Mouse (Mus musculus) granulocyte monocyte progenitor cell, adult 5-6 weeks (primary cell): ENCODE measurements around the gene Trim67. TPM values are rescaled to one million over a fixed set of nuclear protein-coding genes. Genes with fewer than 3 reads are reported as not detected.

ENCODE experiments used
- ATAC-seq: replicated peaks from 2 replicates; pipeline ENCODE4 v1.8.0; 2016; ENCODE audit warnings: mild to moderate bottlenecking, moderate TSS enrichment, inconsistent platforms; ENCODE audit not compliant: poor library complexity, severe bottlenecking
- total RNA-seq, 2 experiments: library from RNA; stranded (forward) in 1 of 2; stranded (reverse) in 1 of 2; fragments of 200-712, 200-1000 nt in 1 of 2; fragments of >200 nt in 1 of 2; fragmentation: Nextera tagmentation in 1 of 2; gene quantifications; 2 replicates each; pipeline ENCODE4 v1.2.3; 2014 to 2017

The Trim67 gene
- total RNA-seq (2014; fragmentation: Nextera tagmentation) (not detected in 2 replicates), total RNA-seq (2017) (not detected in 2 replicates)

GRCm38 (mm10) chr8:124792708-124793107, at the start of gene Trim67:
Gene Trim67 (plus strand): TSS chr8:124793092.
- ATAC-seq, result no peak; the same call in 1 of the 2 replicates

- no peak for ATAC-seq
Measured at GRCm38 (mm10) chr8:124746661-124747060, 46.2 kb upstream of the Trim67 start.

- peak; percentile 11; the same call in 1 of the 2 replicates for ATAC-seq
Measured at GRCm38 (mm10) chr8:124751191-124751590, 41.7 kb upstream of the Trim67 start.

DNA sequence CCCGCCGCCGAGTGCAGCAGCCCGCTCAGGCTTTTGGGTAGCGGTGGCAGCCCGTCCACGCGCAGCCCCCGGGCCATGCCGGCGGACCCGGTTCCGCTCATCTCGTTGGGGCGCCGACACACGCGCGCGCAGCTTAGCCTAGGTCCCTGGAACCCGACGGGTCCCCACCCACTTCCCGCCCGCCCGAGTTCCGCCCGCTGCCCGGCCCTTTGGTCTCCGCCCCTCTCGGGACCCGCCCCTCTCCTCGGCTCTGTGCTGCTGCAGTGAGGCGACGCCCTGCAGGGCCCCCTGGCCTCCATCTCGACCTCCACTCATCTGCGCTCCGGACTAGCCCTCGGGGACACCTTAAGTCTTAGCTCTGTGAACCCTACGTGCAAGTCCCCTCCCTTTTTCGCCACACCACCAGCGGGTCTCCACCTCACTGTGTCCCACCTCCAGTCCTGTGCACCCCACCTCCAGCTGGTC, 41.2 kb upstream of the Trim67 start, which contains the start of gene Fam89a:
Gene Fam89a (minus strand): TSS at position 124 of the 465 bp plus-strand sequence.
- ATAC-seq, result peak; percentile 89

GRCm38 (mm10) chr8:124752325-124752862, 40.5 kb upstream of the Trim67 start:
- ATAC-seq, result no peak

GRCm38 (mm10) chr8:124754101-124754791, 38.6 kb upstream of the Trim67 start:
- no peak for ATAC-seq

GRCm38 (mm10) chr8:124754792-124755190, 38.1 kb upstream of the Trim67 start:
- no peak for ATAC-seq

GRCm38 (mm10) chr8:124755481-124755880, 37.4 kb upstream of the Trim67 start:
- ATAC-seq, result no peak

- ATAC-seq, result no peak
Measured at GRCm38 (mm10) chr8:124756153-124756552, 36.7 kb upstream of the Trim67 start.

GRCm38 (mm10) chr8:124756601-124757000, 36.3 kb upstream of the Trim67 start:
- ATAC-seq, result no peak

DNA sequence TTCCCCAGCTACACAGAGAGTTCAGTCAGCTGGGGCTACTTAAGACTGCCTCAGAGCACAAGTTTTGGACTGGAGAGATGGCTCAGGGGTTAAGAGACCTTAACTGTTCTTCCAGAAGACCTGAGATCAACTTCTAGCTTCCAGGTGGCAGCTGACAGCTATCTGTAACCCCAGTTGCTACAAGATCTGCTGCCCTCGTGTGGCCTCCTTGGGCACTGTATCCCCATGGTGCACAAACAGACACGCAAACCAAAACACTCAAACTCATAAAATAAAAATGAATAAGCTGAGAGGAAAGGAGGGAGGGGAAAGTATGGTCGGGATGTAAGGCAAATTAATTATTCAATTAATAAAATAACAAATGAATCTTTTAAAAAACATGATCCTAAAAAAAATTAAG, 34.3 kb upstream of the Trim67 start:
- ATAC-seq, result no peak

GRCm38 (mm10) chr8:124763061-124763460, 29.8 kb upstream of the Trim67 start:
- no peak for ATAC-seq

DNA sequence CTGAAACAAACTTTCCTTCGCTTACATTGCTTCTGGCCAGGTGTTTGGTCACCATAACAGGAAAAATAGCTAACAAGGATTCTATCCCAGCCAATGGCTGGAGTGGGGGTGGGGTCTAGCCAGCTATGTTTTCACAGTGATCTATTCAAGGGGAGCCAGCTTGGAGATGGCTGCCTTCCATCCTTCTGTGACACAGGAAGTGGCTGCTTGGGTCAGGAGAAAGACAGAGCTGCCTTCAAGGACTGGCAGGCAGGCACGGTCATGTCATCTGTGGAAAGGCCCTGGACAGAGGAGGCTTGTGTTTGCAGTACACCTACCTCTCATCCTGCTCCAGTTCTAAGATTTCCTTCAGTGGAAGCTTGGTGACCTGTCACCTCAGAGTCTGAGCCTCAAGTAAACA, 20.5 kb upstream of the Trim67 start:
- no peak for ATAC-seq

DNA sequence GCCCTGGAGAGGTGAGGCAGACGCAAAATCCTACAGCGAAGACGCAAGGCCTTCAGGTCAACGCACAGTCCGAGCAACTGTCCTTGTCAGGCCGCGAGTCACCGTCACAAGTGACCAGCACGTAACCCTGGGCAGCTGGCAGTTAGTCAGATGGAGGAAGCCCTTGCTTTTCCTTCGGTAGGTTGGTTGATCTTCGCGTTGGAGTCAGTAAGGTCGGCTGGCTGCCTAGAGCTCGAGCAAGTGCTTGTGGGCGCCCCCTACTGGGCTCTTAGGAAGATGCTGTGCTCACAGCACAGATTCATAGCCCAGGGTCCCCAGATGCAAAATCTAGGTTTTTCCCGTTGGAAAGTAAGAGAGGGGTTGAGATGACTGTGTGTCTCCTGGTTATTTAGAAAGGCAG, 17.2 kb upstream of the Trim67 start:
- peak; percentile 87 for ATAC-seq

DNA sequence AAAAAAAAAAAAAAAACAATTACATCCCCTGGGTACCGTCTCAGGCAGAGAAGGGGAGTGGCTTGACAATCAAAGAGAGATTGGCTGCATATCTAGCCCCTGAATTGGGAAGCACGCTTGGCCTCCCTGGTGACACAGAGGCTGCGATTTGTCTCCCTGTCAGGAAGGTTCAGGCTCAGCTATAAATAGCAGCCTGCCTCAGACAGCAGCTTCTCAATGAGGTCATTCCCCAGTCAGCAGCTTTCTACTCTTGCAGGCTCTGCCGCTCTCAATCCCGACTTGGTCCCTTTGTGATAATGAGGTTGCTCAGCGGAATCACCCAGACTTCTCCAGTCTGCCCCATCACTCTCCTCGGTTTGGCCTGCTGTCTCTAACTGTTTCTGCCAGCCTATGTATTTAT, 12.7 kb upstream of the Trim67 start:
- no peak for ATAC-seq

DNA sequence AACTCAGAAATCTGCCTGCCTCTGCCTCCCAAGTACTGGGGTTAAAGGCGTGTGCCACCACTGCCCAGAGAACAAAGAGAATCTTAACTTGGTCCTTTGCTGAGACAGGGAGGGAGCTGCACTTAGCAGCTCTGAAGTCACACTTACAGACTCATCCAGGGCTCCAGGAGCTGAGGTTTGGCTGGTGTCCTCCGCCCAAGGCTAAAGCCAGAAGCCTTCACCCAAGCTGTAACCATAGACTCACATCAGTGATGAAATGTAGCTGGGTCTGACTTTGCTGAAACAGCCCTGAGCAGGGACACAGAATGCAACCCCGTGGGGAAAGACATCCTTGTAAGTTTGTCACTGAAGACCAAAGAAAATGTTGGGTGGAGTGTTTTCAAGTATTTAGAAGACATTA, 10.5 kb upstream of the Trim67 start:
- no peak for ATAC-seq

DNA sequence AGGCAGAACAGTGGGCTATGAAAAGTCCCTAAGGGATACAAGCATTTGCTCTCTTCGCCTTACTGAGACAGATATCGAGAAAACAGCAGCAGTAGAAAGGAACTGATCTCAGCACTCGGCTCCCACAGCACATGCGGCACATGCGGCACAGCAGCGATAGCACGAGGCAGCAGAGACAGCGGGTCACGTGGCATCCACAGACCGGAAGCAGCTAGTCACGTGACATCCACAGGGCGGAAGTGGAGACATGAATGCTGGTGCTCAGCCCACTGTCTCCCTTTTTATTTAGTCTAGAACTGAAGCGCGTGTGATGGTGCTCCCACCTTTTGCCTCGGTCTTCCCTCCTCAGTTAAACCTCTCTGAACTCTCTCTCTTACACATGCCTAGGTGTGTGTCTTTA, 9.7 kb upstream of the Trim67 start:
- no peak for ATAC-seq

DNA sequence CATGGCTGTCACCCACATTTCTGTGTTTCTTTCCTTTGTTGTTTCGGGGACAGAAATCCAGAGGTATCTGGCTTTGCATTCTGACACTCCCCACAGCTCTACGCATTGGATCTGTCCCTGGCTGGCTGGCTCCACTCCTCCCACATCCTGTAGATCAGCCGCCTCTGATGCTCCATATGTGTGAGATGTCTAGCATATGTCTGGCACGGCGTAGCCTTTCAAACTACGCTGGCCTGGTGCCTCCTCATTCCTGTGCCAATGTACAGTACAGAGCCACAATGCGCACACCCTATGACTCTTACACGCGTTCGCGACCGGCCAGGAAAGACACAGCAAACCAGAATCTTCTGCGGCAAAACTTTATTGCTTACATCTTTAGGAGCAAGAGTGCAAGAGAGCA, 8.3 kb upstream of the Trim67 start:
- ATAC-seq, result no peak

DNA sequence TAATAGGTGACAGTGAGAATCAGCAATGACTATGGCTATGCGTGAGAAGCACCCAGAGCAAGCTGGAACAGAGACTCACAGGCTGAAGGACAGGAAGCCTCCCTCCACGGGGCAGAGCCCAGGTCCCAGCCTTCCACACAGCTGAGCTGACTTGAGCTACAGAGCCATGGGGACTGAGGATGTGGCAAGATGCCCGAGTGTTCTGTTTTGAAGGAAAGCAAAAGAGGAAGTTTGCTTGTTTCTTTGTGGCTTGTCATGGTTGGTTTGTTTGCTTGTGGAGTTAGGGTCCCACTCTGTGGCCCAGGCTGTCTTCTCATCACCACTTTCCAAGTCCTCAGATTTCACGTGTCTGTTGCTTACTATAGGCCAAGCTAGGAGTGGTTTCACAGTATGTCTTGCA, 2.2 kb upstream of the Trim67 start:
- ATAC-seq, result peak; percentile 41

DNA sequence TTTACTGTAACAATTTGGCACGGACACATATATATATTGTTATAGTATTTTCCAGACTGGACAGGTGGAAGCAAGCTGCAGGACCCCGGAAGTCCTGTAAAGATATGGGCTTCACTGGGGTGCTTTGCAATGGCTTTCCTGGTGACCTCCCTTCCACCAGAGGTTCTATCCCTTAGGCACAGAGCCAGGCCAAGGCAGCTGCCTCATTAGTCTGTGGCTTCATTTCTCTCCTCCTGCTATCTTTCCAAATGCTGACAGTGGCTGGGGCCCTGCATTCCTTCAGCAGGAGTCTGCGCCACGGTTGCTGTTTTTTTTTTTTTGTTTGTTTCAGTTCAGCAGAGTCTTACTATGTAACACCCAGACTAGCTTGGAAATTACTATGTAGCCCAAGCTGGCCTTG, 1.1 kb upstream of the Trim67 start:
- ATAC-seq, result no peak

DNA sequence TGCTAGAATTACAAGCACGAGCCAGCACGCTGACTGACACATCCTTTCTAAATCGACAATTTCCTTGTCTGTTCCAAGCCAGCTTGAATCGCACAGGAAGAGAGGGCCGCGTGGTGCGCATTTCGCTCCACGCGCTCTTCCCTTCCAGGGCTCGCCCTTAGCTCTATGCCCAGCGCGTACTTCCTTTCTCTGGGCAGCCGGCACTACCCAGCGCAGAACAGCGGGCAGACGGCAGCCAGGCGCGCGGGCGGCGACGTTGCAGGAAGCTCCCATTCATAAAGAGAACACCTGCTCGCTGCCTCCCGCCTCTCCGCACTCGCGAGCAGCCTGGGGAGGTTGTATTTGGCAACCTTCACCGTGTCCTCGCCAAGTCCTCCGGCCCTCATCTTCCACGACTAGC, 706 bp upstream of the Trim67 start:
- ATAC-seq, result peak; percentile 33

GRCm38 (mm10) chr8:124793172-124793651, 320 bp downstream of the Trim67 start:
- ATAC-seq, result peak; percentile 79
